Mouse (Mus musculus) MEL (cell line): ENCODE results near the gene Tpx2. TPM values are rescaled to one million over a fixed set of nuclear protein-coding genes. Genes with fewer than 3 reads are reported as not detected.

Experiments used
- DNase-seq: peaks from one replicate; pipeline ENCODE4 v3.0.0; 2011; ENCODE audit warnings: low read depth, low spot score
- H3K27ac ChIP-seq: 2 replicates; pipeline ENCODE4 v1.5.1; 2012; ENCODE audit warnings: low read depth, mild to moderate bottlenecking, control low read depth, low read length, moderate library complexity; ENCODE audit not compliant: control insufficient read depth
- H3K27me3 ChIP-seq, 2 experiments: fragments of 150-350 bp in 1 of 2; sonication (generic) in 1 of 2; 2 replicates each; pipeline ENCODE4 v1.6.1; 2012; ENCODE audit warnings: low read length in 2 of 2, mild to moderate bottlenecking in 2 of 2, improper control_type of control experiment in 1 of 2, moderate library complexity in 1 of 2; ENCODE audit not compliant: insufficient read depth in 2 of 2, control insufficient read depth in 1 of 2
- H3K36me3 ChIP-seq, 2 experiments: 2 replicates each; pipeline ENCODE4 v1.6.1; 2012 to 2014; ENCODE audit warnings: low read length in 2 of 2, improper control_type of control experiment in 1 of 2, inconsistent platforms in 1 of 2, mild to moderate bottlenecking in 1 of 2; ENCODE audit not compliant: insufficient read depth in 2 of 2, control insufficient read depth in 1 of 2
- H3K4me1 ChIP-seq, 2 experiments: fragments of 150-350 bp in 1 of 2; sonication (generic) in 1 of 2; 2 replicates each; pipeline ENCODE4 v1.6.1; 2012; ENCODE audit warnings: low read length in 2 of 2, improper control_type of control experiment in 1 of 2, mild to moderate bottlenecking in 1 of 2; ENCODE audit not compliant: insufficient read depth in 2 of 2, control insufficient read depth in 1 of 2
- H3K4me3 ChIP-seq, 2 experiments: fragments of 150-350 bp in 1 of 2; sonication (generic) in 1 of 2; 2 replicates each; pipeline ENCODE4 v1.5.1; 2012; ENCODE audit warnings: low read depth in 2 of 2, low read length in 2 of 2, mild to moderate bottlenecking in 2 of 2, moderate library complexity in 2 of 2, control low read depth in 1 of 2, improper control_type of control experiment in 1 of 2; ENCODE audit not compliant: control insufficient read depth in 1 of 2, insufficient read depth in 1 of 2
- H3K79me2 ChIP-seq: 2 replicates; pipeline ENCODE4 v1.6.1; 2012; ENCODE audit warnings: mild to moderate bottlenecking, low read length, moderate library complexity; ENCODE audit not compliant: control insufficient read depth, poor library complexity, insufficient read depth
- H3K9ac ChIP-seq: 2 replicates; pipeline ENCODE4 v1.6.1; 2012; ENCODE audit warnings: low read depth, mild to moderate bottlenecking, control low read depth, low read length, moderate library complexity; ENCODE audit not compliant: control insufficient read depth, poor library complexity, severe bottlenecking
- H3K9me3 ChIP-seq: fragments of 150-350 bp; sonication (generic); replicated peaks from 2 replicates; pipeline ENCODE4 v1.6.1; 2012; ENCODE audit warnings: mild to moderate bottlenecking, low read length, improper control_type of control experiment, moderate library complexity; ENCODE audit not compliant: insufficient read depth
- BHLHE40 ChIP-seq: IDR thresholded peaks from 2 replicates; pipeline ENCODE4 v1.6.1; 2012; ENCODE audit warnings: low read depth, mild to moderate bottlenecking, inconsistent platforms, low read length, improper control_type of control experiment, borderline replicate concordance
- CHD1 ChIP-seq: IDR thresholded peaks from 2 replicates; pipeline ENCODE4 v1.6.1; 2012; ENCODE audit warnings: low read depth, mild to moderate bottlenecking, inconsistent platforms, low read length, improper control_type of control experiment
- CTCF ChIP-seq, 3 experiments: IDR thresholded peaks in 2 of 3; conservative IDR thresholded peaks in 1 of 3; 2 replicates each; pipeline ENCODE4 v1.5.1; 2011 to 2012; ENCODE audit warnings: low read length in 3 of 3, low read depth in 2 of 3, mild to moderate bottlenecking in 2 of 3, improper control_type of control experiment in 1 of 3, inconsistent platforms in 1 of 3, mixed read lengths in 1 of 3, moderate library complexity in 1 of 3; ENCODE audit not compliant: control insufficient read depth in 1 of 3, insufficient read depth in 1 of 3, poor library complexity in 1 of 3, severe bottlenecking in 1 of 3
- E2F4 ChIP-seq: IDR thresholded peaks from 2 replicates; pipeline ENCODE4 v1.6.1; 2011; ENCODE audit warnings: low read depth, low read length, improper control_type of control experiment, borderline replicate concordance
- ELF1 ChIP-seq: IDR thresholded peaks from 2 replicates; pipeline ENCODE4 v1.6.1; 2014; ENCODE audit warnings: low read depth, mild to moderate bottlenecking, inconsistent platforms, low read length, improper control_type of control experiment, moderate library complexity
- GABPA ChIP-seq: IDR thresholded peaks from 2 replicates; pipeline ENCODE4 v1.6.1; 2012; ENCODE audit warnings: low read depth, mild to moderate bottlenecking, inconsistent platforms, low read length, improper control_type of control experiment, moderate library complexity
- GATA1 ChIP-seq: IDR thresholded peaks from 2 replicates; pipeline ENCODE4 v1.6.1; 2011; ENCODE audit warnings: low read depth, low read length, improper control_type of control experiment
- KAT2A ChIP-seq: conservative IDR thresholded peaks from 2 replicates; pipeline ENCODE4 v1.6.1; 2012; ENCODE audit warnings: low read depth, low read length, improper control_type of control experiment, inconsistent platforms
- MAFK ChIP-seq: IDR thresholded peaks from 2 replicates; pipeline ENCODE4 v1.6.1; 2011; ENCODE audit warnings: low read depth, mild to moderate bottlenecking, low read length, improper control_type of control experiment, borderline replicate concordance
- MAX ChIP-seq: IDR thresholded peaks from 2 replicates; pipeline ENCODE4 v1.6.1; 2011; ENCODE audit warnings: low read length, improper control_type of control experiment
- MAZ ChIP-seq: IDR thresholded peaks from 2 replicates; pipeline ENCODE4 v1.6.1; 2012; ENCODE audit warnings: low read depth, mild to moderate bottlenecking, inconsistent platforms, low read length, improper control_type of control experiment
- MXI1 ChIP-seq: IDR thresholded peaks from 2 replicates; pipeline ENCODE4 v1.6.1; 2011; ENCODE audit warnings: mild to moderate bottlenecking, low read depth, low read length, improper control_type of control experiment
- NELFE ChIP-seq: IDR thresholded peaks from 2 replicates; pipeline ENCODE4 v1.6.1; 2011; ENCODE audit warnings: low read depth, low read length, improper control_type of control experiment
- POLR2AphosphoS2 ChIP-seq: IDR thresholded peaks from 2 replicates; pipeline ENCODE4 v1.6.1; 2011; ENCODE audit warnings: low read length, improper control_type of control experiment
- RAD21 ChIP-seq: IDR thresholded peaks from 2 replicates; pipeline ENCODE4 v1.6.1; 2011; ENCODE audit warnings: mild to moderate bottlenecking, low read depth, low read length, improper control_type of control experiment
- RCOR1 ChIP-seq: IDR thresholded peaks from 2 replicates; pipeline ENCODE4 v1.6.1; 2012; ENCODE audit warnings: low read depth, mild to moderate bottlenecking, inconsistent platforms, low read length, improper control_type of control experiment
- SMC3 ChIP-seq: IDR thresholded peaks from 2 replicates; pipeline ENCODE4 v1.6.1; 2011; ENCODE audit warnings: low read depth, low read length, improper control_type of control experiment
- TAL1 ChIP-seq: IDR thresholded peaks from 2 replicates; pipeline ENCODE4 v1.6.1; 2012; ENCODE audit warnings: mild to moderate bottlenecking, inconsistent platforms, low read length, moderate library complexity, mixed read lengths
- TBP ChIP-seq: IDR thresholded peaks from 2 replicates; pipeline ENCODE4 v1.8.0; 2011; ENCODE audit warnings: low read depth, low read length, improper control_type of control experiment
- TCF12 ChIP-seq: IDR thresholded peaks from 2 replicates; pipeline ENCODE4 v1.6.1; 2014; ENCODE audit warnings: low read depth, mild to moderate bottlenecking, inconsistent platforms, low read length, improper control_type of control experiment, moderate library complexity
- UBTF ChIP-seq: IDR thresholded peaks from 2 replicates; pipeline ENCODE4 v1.6.1; 2012; ENCODE audit warnings: low read depth, mild to moderate bottlenecking, inconsistent platforms, low read length, improper control_type of control experiment, moderate library complexity, borderline replicate concordance; ENCODE audit not compliant: insufficient read depth
- ZC3H11A ChIP-seq: IDR thresholded peaks from 2 replicates; pipeline ENCODE4 v1.6.1; 2012; ENCODE audit warnings: low read depth, mild to moderate bottlenecking, inconsistent platforms, low read length, improper control_type of control experiment
- ZKSCAN1 ChIP-seq: IDR thresholded peaks from 2 replicates; pipeline ENCODE4 v1.6.1; 2012; ENCODE audit warnings: low read depth, mild to moderate bottlenecking, inconsistent platforms, low read length, improper control_type of control experiment, moderate library complexity
- ZMIZ1 ChIP-seq: IDR thresholded peaks from 2 replicates; pipeline ENCODE4 v1.6.1; 2012; ENCODE audit warnings: low read depth, mild to moderate bottlenecking, inconsistent platforms, low read length, improper control_type of control experiment, moderate library complexity
- ZNF384 ChIP-seq: IDR thresholded peaks from 2 replicates; pipeline ENCODE4 v1.6.1; 2012; ENCODE audit warnings: low read depth, mild to moderate bottlenecking, inconsistent platforms, low read length, improper control_type of control experiment
- polyA plus RNA-seq, 2 experiments: library from polyadenylated mRNA; stranded (reverse) in 1 of 2; unstranded in 1 of 2; fragments of >175 nt in 1 of 2; fragments of >200 nt in 1 of 2; gene quantifications; 2 replicates each; pipeline versions ENCODE4 v1.2.1 to v1.2.4; 2012; ENCODE audit warnings: low replicate concordance in 2 of 2, low read depth in 1 of 2; ENCODE audit not compliant: insufficient read length in 2 of 2, insufficient read depth in 1 of 2, missing spikeins in 1 of 2
- total RNA-seq: library from RNA; depleted of rRNA; stranded (reverse); fragments of 300-350 nt; gene quantifications from 2 replicates; pipeline ENCODE4 v1.2.3, GENCODE M21; 2012

Tpx2 gene
- total and polyA plus RNA-seq, 3 experiments = 59.3 to 131 TPM; not detected in 1

- DNase-seq = no peak
- H3K9ac ChIP-seq = no peak overlapping the region
- H3K9me3 ChIP-seq = no peaks in the 10 kb centered on the region
- no peaks in the 10 kb centered on the region for H3K79me2 ChIP-seq
- H3K4me1 ChIP-seq = no peaks in the 10 kb centered on the region
- TF ChIP-seq ELF1 (no peak), ZC3H11A (no peak), MAZ (no peak), MXI1 (no peak)
- TF ChIP-seq, all 39 proteins: peak for 0
- Histone ChIP-seq H3K27me3 (peaks cover 10 to 12% of the 10 kb centered on the region in 2 experiments), H3K4me3 (no peak overlapping the region), H3K27ac (no peak overlapping the region), H3K36me3 (no peaks in the 10 kb centered on the region)
These were observed 83.8 kb downstream of the Tpx2 start for GRCm38 (mm10) chr2:152931456-152932160.

- no peak within 1 kb of the TSS for H3K4me3 ChIP-seq
- TF ChIP-seq TBP (no peak), TCF12 (no peak), KAT2A (no peak), CHD1 (no peak), ELF1 (no peak), GABPA (no peak), ZC3H11A (no peak), ZNF384 (no peak)
- TF ChIP-seq, all 39 proteins: peak for 0
- no peak for DNase-seq
- Histone ChIP-seq H3K27me3 (peaks cover 13 to 14% of the 10 kb centered on the region in 2 experiments), H3K36me3 (no peaks in the 10 kb centered on the region), H3K27ac (no peak within 1 kb of the TSS), H3K9ac (no peak within 1 kb of the TSS), H3K9me3 (no peaks in the 10 kb centered on the region), H3K79me2 (no peaks in the 10 kb centered on the region), H3K4me1 (no peaks in the 10 kb centered on the region)
These were observed 85.3 kb downstream of the Tpx2 start, which contains the start of gene Foxs1 for GRCm38 (mm10) chr2:152933048-152933447. TSS of gene Foxs1 (minus strand) at chr2:152933208.

- Histone ChIP-seq H3K79me2 (no peaks in the 10 kb centered on the region), H3K9ac (no peak overlapping the region), H3K27me3 (peaks cover 16 to 17% of the 10 kb centered on the region in 2 experiments), H3K27ac (no peak overlapping the region), H3K4me3 (no peak overlapping the region), H3K4me1 (no peaks in the 10 kb centered on the region), H3K9me3 (no peaks in the 10 kb centered on the region), H3K36me3 (no peaks in the 10 kb centered on the region)
- peak; percentile 65 for DNase-seq
- TF ChIP-seq TBP (no peak), E2F4 (no peak), SMC3 (peak; percentile 82), GATA1 (no peak), KAT2A (no peak), MAX (no peak), TAL1 (no peak), NELFE (no peak), ZKSCAN1 (no peak), ZC3H11A (peak; percentile 50), ZMIZ1 (no peak), MAFK (no peak), GABPA (no peak), BHLHE40 (no peak), CHD1 (no peak), CTCF (IDR thresholded peaks at IDR 0.05 in 2 of 3, conservative IDR thresholded peaks at IDR 0.05 in 1 of 3; ENCODE audit: control insufficient read depth in 1 of 3, insufficient read depth in 1 of 3, low read depth in 2 of 3, low read length in 3 of 3, poor library complexity in 1 of 3, severe bottlenecking in 1 of 3) (peak; percentile 84 to 92 (median 87)), POLR2AphosphoS2 (no peak), UBTF (no peak), RAD21 (peak; percentile 76), RCOR1 (no peak)
These were observed 85.8 kb downstream of the Tpx2 start for GRCm38 (mm10) chr2:152933614-152934013.
